Mouse (Mus musculus): Measurements from ENCODE around the gene Gm42957. TPM values are rescaled to one million over a fixed set of nuclear protein-coding genes. Genes with fewer than 3 reads are reported as not detected.
"Not testable (repeated sequence)": the region's sequence is repeated elsewhere in the genome, so short reads cannot be mapped to it uniquely, and the experiment has no call there.

The Gm42957 gene
- total RNA-seq, 2 experiments from 2014 or later = 0.17 to 0.66 TPM

- intact Hi-C loops (cut with DNase I) = no loop called here
- no peak for DNase-seq (ENCODE audit: low spot score in 2 of 2)
Observed at GRCm38 (mm10) chr3:96668424-96669067, 33.3 kb downstream of the Gm42957 start.

GRCm38 (mm10) chr3:96669727-96670468, 34.6 kb downstream of the Gm42957 start, which contains the start of gene Ankrd35:
TSS of gene Ankrd35 (plus strand) at chr3:96670131.
- peak; percentile 66 to 67 for DNase-seq (ENCODE audit: low spot score in 2 of 2)
- intact Hi-C loops (cut with DNase I) = loop anchor here (2.0 kb wide), 1 partner anchor 27 kb away; the partner anchor contains the start of gene Pias3

- intact Hi-C loops (cut with DNase I) = loop anchor here (2.0 kb wide), 1 partner anchor 25 kb away; the partner anchor contains the start of gene Pias3
- no peak for DNase-seq (ENCODE audit: low spot score in 2 of 2)
Observed at GRCm38 (mm10) chr3:96671519-96671918, 36.2 kb downstream of the Gm42957 start.

- no peak for DNase-seq (ENCODE audit: low spot score in 2 of 2)
- intact Hi-C loops (cut with DNase I) = no loop called here
Observed at GRCm38 (mm10) chr3:96673514-96673913, 38.2 kb downstream of the Gm42957 start.

- no peak for DNase-seq (ENCODE audit: low spot score in 2 of 2)
- intact Hi-C loops (cut with DNase I) = no loop called here
Observed at GRCm38 (mm10) chr3:96674442-96674841, 39.2 kb downstream of the Gm42957 start.

GRCm38 (mm10) chr3:96675171-96675570, 39.9 kb downstream of the Gm42957 start:
- intact Hi-C loops (cut with DNase I) = no loop called here
- no peak for DNase-seq (ENCODE audit: low spot score in 2 of 2)

- no peak for DNase-seq (ENCODE audit: low spot score in 2 of 2)
- intact Hi-C loops (cut with DNase I) = no loop called here
Observed at GRCm38 (mm10) chr3:96675690-96676089, 40.4 kb downstream of the Gm42957 start.

GRCm38 (mm10) chr3:96678456-96678855, 43.2 kb downstream of the Gm42957 start:
- intact Hi-C loops (cut with DNase I) = no loop called here
- DNase-seq (ENCODE audit: low spot score in 2 of 2) = no peak

- intact Hi-C loops (cut with DNase I) = no loop called here
- DNase-seq (ENCODE audit: low spot score in 2 of 2) = no peak
Observed at GRCm38 (mm10) chr3:96679159-96679674, 43.9 kb downstream of the Gm42957 start.

GRCm38 (mm10) chr3:96680269-96680956, 45.1 kb downstream of the Gm42957 start:
- intact Hi-C loops (cut with DNase I) = no loop called here
- no peak for DNase-seq (ENCODE audit: low spot score in 2 of 2)

- DNase-seq (ENCODE audit: low spot score in 2 of 2) = no peak
- intact Hi-C loops (cut with DNase I) = no loop called here
Observed at GRCm38 (mm10) chr3:96683496-96683895, 48.2 kb downstream of the Gm42957 start.

GRCm38 (mm10) chr3:96684151-96684821, 49.0 kb downstream of the Gm42957 start:
- DNase-seq (ENCODE audit: low spot score in 2 of 2) = peak in 1 of 2 experiments; percentile 21
- intact Hi-C loops (cut with DNase I) = no loop called here

- DNase-seq (ENCODE audit: low spot score in 2 of 2) = no peak
- intact Hi-C loops (cut with DNase I) = no loop called here
Observed at GRCm38 (mm10) chr3:96684822-96685156, 49.5 kb downstream of the Gm42957 start.

- DNase-seq (ENCODE audit: low spot score in 2 of 2); intact Hi-C loops (cut with DNase I): not testable (repeated sequence)
Observed at GRCm38 (mm10) chr3:96686057-96686456, 50.8 kb downstream of the Gm42957 start.

GRCm38 (mm10) chr3:96688854-96689253, 53.6 kb downstream of the Gm42957 start:
- intact Hi-C loops (cut with DNase I) = no loop called here
- DNase-seq (ENCODE audit: low spot score in 2 of 2) = no peak

- DNase-seq (ENCODE audit: low spot score in 2 of 2) = no peak
- intact Hi-C loops (cut with DNase I) = no loop called here
Observed at GRCm38 (mm10) chr3:96690298-96690697, 55.0 kb downstream of the Gm42957 start.

- intact Hi-C loops (cut with DNase I) = no loop called here
- no peak for DNase-seq (ENCODE audit: low spot score in 2 of 2)
Observed at GRCm38 (mm10) chr3:96692506-96692905, 57.2 kb downstream of the Gm42957 start.

GRCm38 (mm10) chr3:96693579-96693978, 58.3 kb downstream of the Gm42957 start:
- intact Hi-C loops (cut with DNase I) = no loop called here
- DNase-seq (ENCODE audit: low spot score in 2 of 2) = no peak

GRCm38 (mm10) chr3:96696198-96696765, 61.0 kb downstream of the Gm42957 start, which contains the start of gene Pias3:
TSS of gene Pias3 (plus strand) at chr3:96696384.
- DNase-seq (ENCODE audit: low spot score in 2 of 2) = peak; percentile 59 to 61
- intact Hi-C loops (cut with DNase I) = loop anchor here (2.0 kb wide), 1 partner anchor 25 kb away; the partner anchor contains the start of gene Ankrd35
